ENCODE assay signal across 9 mouse cellular contexts in the genomic region with DNA sequence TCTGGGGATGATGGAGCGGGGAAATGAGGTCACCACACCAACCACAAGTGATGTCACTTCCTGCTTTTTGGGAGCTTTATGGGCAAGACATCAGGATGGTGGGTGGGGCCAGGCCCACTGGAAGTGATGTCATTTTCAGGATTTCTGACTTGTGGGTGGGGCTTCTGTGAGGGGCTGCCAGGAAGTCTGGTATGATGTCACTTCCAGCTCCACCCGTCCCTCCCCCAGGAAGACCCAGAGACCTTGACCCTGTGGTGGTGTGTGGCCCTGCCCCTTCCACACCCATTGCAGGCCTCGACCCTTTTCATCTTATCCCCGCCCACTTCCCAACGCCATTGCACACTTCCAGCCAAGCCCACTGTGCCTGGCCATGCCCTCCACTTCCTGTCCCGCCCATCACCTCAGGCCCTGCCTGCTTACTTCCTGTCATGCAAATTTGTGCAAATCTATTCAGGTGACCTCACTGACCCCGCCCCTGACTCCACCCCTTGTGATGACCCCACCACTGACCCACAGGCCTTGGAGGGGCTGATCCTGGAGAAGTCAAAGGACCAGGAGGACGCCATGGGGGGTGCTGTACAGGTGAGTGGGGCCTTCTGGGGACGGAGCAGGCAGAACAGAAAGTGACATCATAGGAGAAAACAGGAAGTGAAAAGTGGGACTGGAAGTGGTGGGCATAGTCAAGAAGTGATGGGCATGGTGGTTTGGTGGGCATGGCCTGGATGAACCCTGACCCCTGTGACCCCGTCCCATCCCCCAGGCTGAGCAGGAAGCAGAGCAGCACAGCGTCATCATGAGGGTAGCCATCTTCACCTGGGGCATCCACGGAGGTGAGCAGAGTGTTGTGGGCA.
A peak's percentile ranks its signal among the peaks of the same experiment; 100 is the strongest.
DNase-seq lines count a peak whose midpoint lies in the region; ATAC-seq and TF ChIP-seq lines count a peak whose summit lies in the region.
"Had no signal": no experiment of that assay in that cellular context is flagged by ENCODE, and none has a peak within 500 bp of the region (broad histone marks: within the 10 kb centered on the region; RNA-seq: fewer than 3 reads in every experiment).

No protein-coding gene starts in this region.

- no peak for TF ChIP-seq CTCF in cerebellum, adult 2 months (IDR thresholded peaks at IDR 0.05; ENCODE audit: borderline replicate concordance, insufficient read depth, low read depth, low read length)
- TF ChIP-seq CTCF in liver, postnatal 0 days (IDR thresholded peaks at IDR 0.05; ENCODE audit: low read depth): no peak

- ATAC-seq in liver, embryonic 12.5 days: no peak
- ATAC-seq in liver, embryonic 11.5 days (replicated peaks; ENCODE audit: low FRiP score): no peak
- no peak for ATAC-seq in liver, postnatal 0 days

- peak; percentile 37 for DNase-seq in adrenal gland, postnatal 14 days
- DNase-seq in adrenal gland, postnatal 10 days: no peak
- no peak for DNase-seq in liver, embryonic 11.5 days (ENCODE audit: low spot score)
- peak; percentile 46 to 53 for DNase-seq in cerebellum, adult 2 months
- DNase-seq in liver, postnatal 0 days: peak; percentile 44
- peak; percentile 18 for DNase-seq in thymus, postnatal 0 days (ENCODE audit: low spot score)
- DNase-seq in gastrocnemius, postnatal 14 days: no peak

- peaks cover 46% of the 10 kb centered on the region for H3K36me3 ChIP-seq in liver, embryonic 12.5 days
- peaks cover 37% of the 10 kb centered on the region for H3K36me3 ChIP-seq in liver, embryonic 11.5 days (ENCODE audit: control insufficient read depth, insufficient read depth, low read length)
- peaks cover 37% of the 10 kb centered on the region for H3K36me3 ChIP-seq in liver, postnatal 0 days (replicated peaks; ENCODE audit: insufficient read depth, low read length)

- peaks cover 10% of the 10 kb centered on the region for H3K4me1 ChIP-seq in liver, embryonic 12.5 days
- H3K4me1 ChIP-seq in liver, embryonic 11.5 days (replicated peaks; ENCODE audit: control insufficient read depth, insufficient read depth, low read length): no peaks in the 10 kb centered on the region
- peaks cover 13% of the 10 kb centered on the region; the same call in 1 of the 2 replicates for H3K4me1 ChIP-seq in cerebellum, adult 2 months (ENCODE audit: control insufficient read depth, insufficient read depth, low read length)
- H3K4me1 ChIP-seq in liver, postnatal 0 days (ENCODE audit: insufficient read depth): peaks cover 11% of the 10 kb centered on the region
- H3K4me1 ChIP-seq: limb, embryonic 13.5 days had no signal

- TF ChIP-seq POLR2A in cerebellum, adult 2 months (IDR thresholded peaks at IDR 0.05; ENCODE audit: borderline replicate concordance, insufficient read depth, low read length): no peak

- no peaks in the 10 kb centered on the region for H3K27me3 ChIP-seq in liver, embryonic 12.5 days (replicated peaks)
- no peaks in the 10 kb centered on the region for H3K27me3 ChIP-seq in liver, embryonic 11.5 days (replicated peaks; ENCODE audit: control insufficient read depth, insufficient read depth, low read length)
- H3K27me3 ChIP-seq in cerebellum, adult 2 months (ENCODE audit: control insufficient read depth, insufficient read depth, low read length): no peaks in the 10 kb centered on the region
- no peaks in the 10 kb centered on the region for H3K27me3 ChIP-seq in liver, postnatal 0 days (ENCODE audit: insufficient read depth, low read length)
- H3K27me3 ChIP-seq: limb, embryonic 13.5 days had no signal

- peak overlapping the region; percentile 79; the same call in 1 of the 2 replicates for H3K4me2 ChIP-seq in liver, embryonic 12.5 days
- H3K4me2 ChIP-seq in liver, embryonic 11.5 days: no peak overlapping the region
- no peak overlapping the region for H3K4me2 ChIP-seq in liver, postnatal 0 days (ENCODE audit: low read depth, low read length)

- H3K9me3 ChIP-seq in liver, embryonic 12.5 days (replicated peaks): peaks cover 38% of the 10 kb centered on the region
- H3K9me3 ChIP-seq in liver, embryonic 11.5 days (ENCODE audit: control insufficient read depth, low read length): peaks cover 23% of the 10 kb centered on the region
- peaks cover 4% of the 10 kb centered on the region for H3K9me3 ChIP-seq in liver, postnatal 0 days (ENCODE audit: low read length)

- no peak overlapping the region for H3K9ac ChIP-seq in liver, embryonic 12.5 days
- no peak overlapping the region for H3K9ac ChIP-seq in liver, embryonic 11.5 days (ENCODE audit: low read depth, low read length)
- no peak overlapping the region for H3K9ac ChIP-seq in liver, postnatal 0 days (replicated peaks)
- H3K9ac ChIP-seq: limb, embryonic 13.5 days had no signal

- WGBS in liver, embryonic 12.5 days (ENCODE audit: insufficient replicate concordance): 92% methylated on average over 12 of the region's 12 CpGs
- WGBS in liver, embryonic 11.5 days: 96% methylated on average over 12 of the region's 12 CpGs
- 94% methylated on average over 12 of the region's 12 CpGs for WGBS in cerebellum, adult 2 months
- 89% methylated on average over 12 of the region's 12 CpGs for WGBS in liver, postnatal 0 days (ENCODE audit: insufficient replicate concordance)

- no peak for TF ChIP-seq EP300 in liver, postnatal 0 days (IDR thresholded peaks at IDR 0.05; ENCODE audit: low read depth)

- H3K4me3 ChIP-seq in liver, embryonic 12.5 days: peak overlapping the region; percentile 67; the same call in 1 of the 2 replicates
- no peak overlapping the region for H3K4me3 ChIP-seq in liver, embryonic 11.5 days (ENCODE audit: low read depth, low read length)
- H3K4me3 ChIP-seq in cerebellum, adult 2 months (replicated peaks; ENCODE audit: insufficient read depth, low read depth, low read length): no peak overlapping the region
- H3K4me3 ChIP-seq in liver, postnatal 0 days (ENCODE audit: low read depth, low read length): no peak overlapping the region

- H3K27ac ChIP-seq in liver, embryonic 12.5 days: no peak overlapping the region
- H3K27ac ChIP-seq in liver, embryonic 11.5 days (ENCODE audit: low read depth, low read length): no peak overlapping the region
- no peak overlapping the region for H3K27ac ChIP-seq in cerebellum, adult 2 months (ENCODE audit: insufficient read depth, low read length)
- no peak overlapping the region for H3K27ac ChIP-seq in liver, postnatal 0 days (ENCODE audit: low read depth)
- H3K27ac ChIP-seq: limb, embryonic 13.5 days had no signal

- intact Hi-C loops in gastrocnemius, postnatal 14 days (cut with DNase I; ENCODE audit: low total_unique reads): loop anchor here (10.0 kb wide), 1 partner anchor 128 kb away; the partner anchor contains the start of gene Kif3c

Comparison
In these comparisons a context has a peak if more than half of its experiments do, and no peak if none do; other contexts are left out.
1. DNase-seq: peak in adrenal gland, postnatal 14 days (single experiment), cerebellum, adult 2 months (2 of 2), liver, postnatal 0 days (single experiment) and thymus, postnatal 0 days (single experiment); none in adrenal gland, postnatal 10 days (single experiment), liver, embryonic 11.5 days (single experiment) and gastrocnemius, postnatal 14 days (single experiment).